Mouse (Mus musculus) layer of hippocampus, adult 9-11 months (tissue): ENCODE results near the gene Gm10330.
"Not testable (repeated sequence)": the region's sequence is repeated elsewhere in the genome, so short reads cannot be mapped to it uniquely, and the experiment has no call there.

Experiments used
- DNase-seq: peaks from one replicate; pipeline ENCODE4 v3.0.0; 2022

The Gm10330 gene

DNA sequence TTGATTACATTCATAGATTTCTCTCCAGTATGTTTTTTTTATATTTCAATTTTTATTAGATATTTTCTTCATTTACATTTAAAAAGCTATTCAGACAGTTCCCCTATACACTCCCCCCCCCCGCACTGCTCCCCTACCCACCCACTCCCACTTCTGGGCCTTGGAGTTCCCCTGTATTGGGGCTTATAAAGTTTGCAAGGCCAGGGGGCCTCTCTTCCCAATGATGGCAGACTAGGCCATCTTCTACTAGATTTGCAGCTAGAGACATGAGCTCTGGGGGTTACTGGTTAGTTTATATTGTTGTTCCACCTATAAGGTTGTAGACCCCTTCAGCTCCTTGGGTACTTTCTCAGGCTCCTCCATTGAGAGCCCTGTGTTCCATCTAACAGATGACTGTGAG is at the start of gene Gm10330:
Gm10330 (minus strand) TSS at position 101 of the 400 bp plus-strand sequence.
- not testable (repeated sequence) for DNase-seq

DNA sequence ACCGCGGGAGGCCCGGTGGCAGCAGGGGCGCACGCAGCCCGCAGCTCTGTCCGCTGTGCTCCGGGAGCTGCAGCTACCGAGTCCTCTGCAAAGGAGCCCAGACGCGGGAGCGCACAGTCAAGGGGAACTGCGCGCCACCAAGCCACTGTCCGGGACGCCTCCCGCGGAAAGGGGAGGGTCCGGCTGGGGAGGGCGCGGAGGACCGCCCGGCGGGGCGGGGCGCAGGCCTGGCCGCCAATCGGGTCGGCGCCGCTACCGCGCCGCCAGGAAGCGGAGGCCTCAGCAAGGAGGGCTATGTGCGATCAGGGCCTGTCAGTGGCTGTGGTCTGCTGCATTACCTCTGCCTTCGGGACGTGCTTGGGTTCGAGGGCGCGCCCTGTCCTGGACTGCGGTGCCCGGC is 20.7 kb upstream of the Gm10330 start:
- DNase-seq: not testable (repeated sequence)

GRCm38 (mm10) chr12:23800366-23800765 is 20.3 kb upstream of the Gm10330 start:
- not testable (repeated sequence) for DNase-seq
